Mouse (Mus musculus): ENCODE data around the gene Polr3c.
"Not testable (repeated sequence)": the region's sequence is repeated elsewhere in the genome, so short reads cannot be mapped to it uniquely, and the experiment has no call there.

Gene Polr3c

GRCm38 (mm10) chr3:96675690-96676089, 51.7 kb downstream of the Polr3c start:
- DNase-seq (ENCODE audit: low spot score) = no peak

GRCm38 (mm10) chr3:96675171-96675570, 52.3 kb downstream of the Polr3c start:
- DNase-seq (ENCODE audit: low spot score) = no peak

GRCm38 (mm10) chr3:96674442-96674841, 53.0 kb downstream of the Polr3c start:
- no peak for DNase-seq (ENCODE audit: low spot score)

GRCm38 (mm10) chr3:96673514-96673913, 53.9 kb downstream of the Polr3c start:
- DNase-seq (ENCODE audit: low spot score) = no peak

- DNase-seq (ENCODE audit: low spot score) = no peak
Measured at GRCm38 (mm10) chr3:96671519-96671918, 55.9 kb downstream of the Polr3c start.

- peak; percentile 90 for DNase-seq (ENCODE audit: low spot score)
Measured at GRCm38 (mm10) chr3:96669727-96670468, 57.5 kb downstream of the Polr3c start, which contains the start of gene Ankrd35. TSS of gene Ankrd35 (plus strand) at chr3:96670131.

GRCm38 (mm10) chr3:96668424-96669067, 58.9 kb downstream of the Polr3c start:
- peak; percentile 42 for DNase-seq (ENCODE audit: low spot score)

GRCm38 (mm10) chr3:96667316-96667715, 60.1 kb downstream of the Polr3c start:
- DNase-seq (ENCODE audit: low spot score) = no peak

GRCm38 (mm10) chr3:96666916-96667315, 60.5 kb downstream of the Polr3c start:
- DNase-seq (ENCODE audit: low spot score) = no peak

- not testable (repeated sequence) for DNase-seq (ENCODE audit: low spot score)
Measured at GRCm38 (mm10) chr3:96665732-96666363, 61.6 kb downstream of the Polr3c start.

GRCm38 (mm10) chr3:96663432-96664239, 63.8 kb downstream of the Polr3c start:
- DNase-seq (ENCODE audit: low spot score) = peak; percentile 91

GRCm38 (mm10) chr3:96662731-96663316, 64.6 kb downstream of the Polr3c start:
- no peak for DNase-seq (ENCODE audit: low spot score)

All from MN1 (cell line).